Mouse (Mus musculus) MEL (cell line): ENCODE measurements at regions not wholly inside any gene's neighbourhood (a gene's known extent, or its start where the extent isn't known, plus 50 kb on each side); places are given as distances from the start of the nearest gene placed in this dataset.

ENCODE experiments used
- DNase-seq: peaks from one replicate; pipeline ENCODE4 v3.0.0; 2011; ENCODE audit warnings: low read depth, low spot score
- H3K27ac ChIP-seq: 2 replicates; pipeline ENCODE4 v1.5.1; 2012; ENCODE audit warnings: low read depth, mild to moderate bottlenecking, control low read depth, low read length, moderate library complexity; ENCODE audit not compliant: control insufficient read depth
- H3K27me3 ChIP-seq, 2 experiments: fragments of 150-350 bp in 1 of 2; sonication (generic) in 1 of 2; 2 replicates each; pipeline ENCODE4 v1.6.1; 2012; ENCODE audit warnings: low read length in 2 of 2, mild to moderate bottlenecking in 2 of 2, improper control_type of control experiment in 1 of 2, moderate library complexity in 1 of 2; ENCODE audit not compliant: insufficient read depth in 2 of 2, control insufficient read depth in 1 of 2
- H3K36me3 ChIP-seq, 2 experiments: 2 replicates each; pipeline ENCODE4 v1.6.1; 2012 to 2014; ENCODE audit warnings: low read length in 2 of 2, improper control_type of control experiment in 1 of 2, inconsistent platforms in 1 of 2, mild to moderate bottlenecking in 1 of 2; ENCODE audit not compliant: insufficient read depth in 2 of 2, control insufficient read depth in 1 of 2
- H3K4me1 ChIP-seq, 2 experiments: fragments of 150-350 bp in 1 of 2; sonication (generic) in 1 of 2; 2 replicates each; pipeline ENCODE4 v1.6.1; 2012; ENCODE audit warnings: low read length in 2 of 2, improper control_type of control experiment in 1 of 2, mild to moderate bottlenecking in 1 of 2; ENCODE audit not compliant: insufficient read depth in 2 of 2, control insufficient read depth in 1 of 2
- H3K4me3 ChIP-seq, 2 experiments: fragments of 150-350 bp in 1 of 2; sonication (generic) in 1 of 2; 2 replicates each; pipeline ENCODE4 v1.5.1; 2012; ENCODE audit warnings: low read depth in 2 of 2, low read length in 2 of 2, mild to moderate bottlenecking in 2 of 2, moderate library complexity in 2 of 2, control low read depth in 1 of 2, improper control_type of control experiment in 1 of 2; ENCODE audit not compliant: control insufficient read depth in 1 of 2, insufficient read depth in 1 of 2
- H3K79me2 ChIP-seq: 2 replicates; pipeline ENCODE4 v1.6.1; 2012; ENCODE audit warnings: mild to moderate bottlenecking, low read length, moderate library complexity; ENCODE audit not compliant: control insufficient read depth, poor library complexity, insufficient read depth
- H3K9ac ChIP-seq: 2 replicates; pipeline ENCODE4 v1.6.1; 2012; ENCODE audit warnings: low read depth, mild to moderate bottlenecking, control low read depth, low read length, moderate library complexity; ENCODE audit not compliant: control insufficient read depth, poor library complexity, severe bottlenecking
- H3K9me3 ChIP-seq: fragments of 150-350 bp; sonication (generic); replicated peaks from 2 replicates; pipeline ENCODE4 v1.6.1; 2012; ENCODE audit warnings: mild to moderate bottlenecking, low read length, improper control_type of control experiment, moderate library complexity; ENCODE audit not compliant: insufficient read depth
- CHD1 ChIP-seq: IDR thresholded peaks from 2 replicates; pipeline ENCODE4 v1.6.1; 2012; ENCODE audit warnings: low read depth, mild to moderate bottlenecking, inconsistent platforms, low read length, improper control_type of control experiment
- ETS1 ChIP-seq: IDR thresholded peaks from 2 replicates; pipeline ENCODE4 v1.6.1; 2012; ENCODE audit warnings: low read depth, mild to moderate bottlenecking, inconsistent platforms, low read length, improper control_type of control experiment, moderate library complexity
- GABPA ChIP-seq: IDR thresholded peaks from 2 replicates; pipeline ENCODE4 v1.6.1; 2012; ENCODE audit warnings: low read depth, mild to moderate bottlenecking, inconsistent platforms, low read length, improper control_type of control experiment, moderate library complexity
- GATA1 ChIP-seq: IDR thresholded peaks from 2 replicates; pipeline ENCODE4 v1.6.1; 2011; ENCODE audit warnings: low read depth, low read length, improper control_type of control experiment
- JUND ChIP-seq: IDR thresholded peaks from 2 replicates; pipeline ENCODE4 v1.6.1; 2011; ENCODE audit warnings: low read depth, mild to moderate bottlenecking, improper control_type of control experiment, low read length
- MAFK ChIP-seq: IDR thresholded peaks from 2 replicates; pipeline ENCODE4 v1.6.1; 2011; ENCODE audit warnings: low read depth, mild to moderate bottlenecking, low read length, improper control_type of control experiment, borderline replicate concordance
- MAZ ChIP-seq: IDR thresholded peaks from 2 replicates; pipeline ENCODE4 v1.6.1; 2012; ENCODE audit warnings: low read depth, mild to moderate bottlenecking, inconsistent platforms, low read length, improper control_type of control experiment
- MYB ChIP-seq: IDR thresholded peaks from 2 replicates; pipeline ENCODE4 v1.6.1; 2011; ENCODE audit warnings: mild to moderate bottlenecking, low read depth, low read length, improper control_type of control experiment
- POLR2A ChIP-seq, 2 experiments: IDR thresholded peaks; 2 replicates each; pipeline ENCODE4 v1.6.1; 2011 to 2012; ENCODE audit warnings: low read length in 2 of 2, mild to moderate bottlenecking in 2 of 2, control low read depth in 1 of 2, improper control_type of control experiment in 1 of 2, low read depth in 1 of 2, moderate library complexity in 1 of 2; ENCODE audit not compliant: control insufficient read depth in 1 of 2, insufficient read depth in 1 of 2, poor library complexity in 1 of 2
- SIN3A ChIP-seq: IDR thresholded peaks from 2 replicates; pipeline ENCODE4 v1.6.1; 2012; ENCODE audit warnings: low read length, improper control_type of control experiment, inconsistent platforms
- SMC3 ChIP-seq: IDR thresholded peaks from 2 replicates; pipeline ENCODE4 v1.6.1; 2011; ENCODE audit warnings: low read depth, low read length, improper control_type of control experiment
- TAL1 ChIP-seq: IDR thresholded peaks from 2 replicates; pipeline ENCODE4 v1.6.1; 2012; ENCODE audit warnings: mild to moderate bottlenecking, inconsistent platforms, low read length, moderate library complexity, mixed read lengths
- TCF12 ChIP-seq: IDR thresholded peaks from 2 replicates; pipeline ENCODE4 v1.6.1; 2014; ENCODE audit warnings: low read depth, mild to moderate bottlenecking, inconsistent platforms, low read length, improper control_type of control experiment, moderate library complexity
- USF1 ChIP-seq: IDR thresholded peaks from 2 replicates; pipeline ENCODE4 v1.6.1; 2014; ENCODE audit warnings: low read depth, mild to moderate bottlenecking, inconsistent platforms, low read length, improper control_type of control experiment, moderate library complexity
- ZC3H11A ChIP-seq: IDR thresholded peaks from 2 replicates; pipeline ENCODE4 v1.6.1; 2012; ENCODE audit warnings: low read depth, mild to moderate bottlenecking, inconsistent platforms, low read length, improper control_type of control experiment
- ZMIZ1 ChIP-seq: IDR thresholded peaks from 2 replicates; pipeline ENCODE4 v1.6.1; 2012; ENCODE audit warnings: low read depth, mild to moderate bottlenecking, inconsistent platforms, low read length, improper control_type of control experiment, moderate library complexity
- ZNF384 ChIP-seq: IDR thresholded peaks from 2 replicates; pipeline ENCODE4 v1.6.1; 2012; ENCODE audit warnings: low read depth, mild to moderate bottlenecking, inconsistent platforms, low read length, improper control_type of control experiment

DNA sequence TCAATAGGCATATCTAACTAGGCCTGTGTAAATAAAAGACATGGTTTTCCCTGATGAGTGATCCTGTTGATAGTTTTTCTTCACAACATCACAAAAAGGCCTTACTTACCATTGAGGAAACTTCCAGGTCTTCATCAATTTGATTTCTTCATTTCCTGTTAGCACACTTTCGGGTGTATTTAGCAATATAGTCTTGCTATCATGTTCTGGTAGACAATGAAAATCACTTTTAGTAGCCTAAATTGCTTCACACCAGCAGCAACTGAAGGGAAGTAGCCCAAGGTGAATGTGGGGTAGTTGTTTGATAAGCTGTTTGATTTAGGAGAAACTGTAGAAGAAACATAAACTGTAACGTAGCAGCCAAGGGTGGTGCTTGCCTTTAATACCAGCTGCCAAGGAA is 190.3 kb downstream of the Slitrk6 start:
- no peaks in the 10 kb centered on the region for H3K79me2 ChIP-seq
- no peaks in the 10 kb centered on the region for H3K9me3 ChIP-seq
- no peak for DNase-seq
- H3K4me1 ChIP-seq: no peaks in the 10 kb centered on the region
- H3K4me3 ChIP-seq: no peak overlapping the region
- no peak for TF ChIP-seq MAFK
- no peak for TF ChIP-seq TAL1
- TF ChIP-seq SIN3A: no peak
- no peak for TF ChIP-seq CHD1
- TF ChIP-seq USF1: no peak
- no peak for TF ChIP-seq GABPA
- TF ChIP-seq MYB: no peak
- no peak overlapping the region for H3K27ac ChIP-seq
- no peaks in the 10 kb centered on the region for H3K27me3 ChIP-seq
- H3K9ac ChIP-seq: no peak overlapping the region
- no peaks in the 10 kb centered on the region for H3K36me3 ChIP-seq

DNA sequence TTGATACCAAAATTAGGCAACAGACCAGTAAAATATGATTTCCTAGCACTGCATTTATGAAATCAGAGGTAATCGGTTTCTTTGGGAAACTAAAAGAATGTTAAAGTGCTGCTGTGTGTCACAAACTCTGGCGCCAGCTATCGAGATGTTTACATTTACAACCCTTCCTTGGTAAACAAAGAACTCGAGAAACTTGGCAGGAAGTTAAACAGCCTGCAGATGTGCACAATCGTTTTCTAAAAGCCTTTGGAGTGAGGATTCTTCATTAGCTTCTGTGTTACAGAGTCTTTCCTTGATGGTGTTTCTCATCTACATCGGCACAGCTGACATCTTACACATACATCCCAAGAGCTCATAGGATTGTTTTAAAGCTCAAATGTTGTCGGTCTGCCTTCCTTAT is 209.7 kb downstream of the Slitrk6 start:
- Histone ChIP-seq H3K4me1 (no peaks in the 10 kb centered on the region), H3K9me3 (no peaks in the 10 kb centered on the region), H3K27me3 (no peaks in the 10 kb centered on the region), H3K36me3 (no peaks in the 10 kb centered on the region), H3K4me3 (no peak overlapping the region), H3K9ac (no peak overlapping the region), H3K79me2 (no peaks in the 10 kb centered on the region), H3K27ac (no peak overlapping the region)
- DNase-seq: no peak
- TF ChIP-seq TCF12 (no peak), JUND (no peak), ETS1 (no peak), POLR2A (IDR thresholded peaks at IDR 0.05; ENCODE audit: control insufficient read depth in 1 of 2, insufficient read depth in 1 of 2, low read depth in 1 of 2, low read length in 2 of 2, poor library complexity in 1 of 2) (no peak), ZNF384 (no peak), ZC3H11A (no peak), MAZ (no peak), GATA1 (no peak), SMC3 (no peak), ZMIZ1 (no peak)
